Mouse (Mus musculus): Measurements from ENCODE around the gene Gpnmb. TPM values are rescaled to one million over a fixed set of nuclear protein-coding genes. Genes with fewer than 3 reads are reported as not detected.

The Gpnmb gene
- polyA plus RNA-seq, 1 experiment from 2014 or later, result 1.1 TPM

- DNase-seq (ENCODE audit: extremely low spot score, low spot score), result no peak
- H3K4me3 ChIP-seq, result no peak overlapping the region
- no peaks in the 10 kb centered on the region for H3K4me1 ChIP-seq
- H3K27me3 ChIP-seq (ENCODE audit: poor library complexity, severe bottlenecking), result no peaks in the 10 kb centered on the region
- WGBS, result 93% methylated on average over 6 of the region's 6 CpGs
- peaks cover 89% of the 10 kb centered on the region for H3K36me3 ChIP-seq (replicated peaks)
- no peak overlapping the region for H3K27ac ChIP-seq
- H3K9me3 ChIP-seq, result no peaks in the 10 kb centered on the region
Measured at GRCm38 (mm10) chr6:49114457-49114856, 78.1 kb downstream of the Gpnmb start.

GRCm38 (mm10) chr6:49115550-49115949 lies 79.2 kb downstream of the Gpnmb start:
- no peak overlapping the region for H3K4me3 ChIP-seq
- H3K27ac ChIP-seq, result no peak overlapping the region
- DNase-seq (ENCODE audit: extremely low spot score, low spot score), result no peak
- no peaks in the 10 kb centered on the region for H3K4me1 ChIP-seq
- peaks cover 90% of the 10 kb centered on the region for H3K36me3 ChIP-seq (replicated peaks)
- no peaks in the 10 kb centered on the region for H3K9me3 ChIP-seq
- 91% methylated on average over 5 of the region's 5 CpGs for WGBS
- H3K27me3 ChIP-seq (ENCODE audit: poor library complexity, severe bottlenecking), result no peaks in the 10 kb centered on the region

GRCm38 (mm10) chr6:49116241-49116640 lies 79.9 kb downstream of the Gpnmb start:
- H3K36me3 ChIP-seq (replicated peaks), result peaks cover 89% of the 10 kb centered on the region
- no peaks in the 10 kb centered on the region for H3K4me1 ChIP-seq
- no peak overlapping the region for H3K4me3 ChIP-seq
- no peaks in the 10 kb centered on the region for H3K9me3 ChIP-seq
- H3K27me3 ChIP-seq (ENCODE audit: poor library complexity, severe bottlenecking), result no peaks in the 10 kb centered on the region
- 91% methylated on average over 8 of the region's 8 CpGs for WGBS
- DNase-seq (ENCODE audit: extremely low spot score, low spot score), result no peak
- no peak overlapping the region for H3K27ac ChIP-seq

GRCm38 (mm10) chr6:49118446-49118845 lies 82.1 kb downstream of the Gpnmb start:
- Histone ChIP-seq H3K4me3 (no peak overlapping the region), H3K4me1 (no peaks in the 10 kb centered on the region), H3K27me3 (ENCODE audit: poor library complexity, severe bottlenecking) (no peaks in the 10 kb centered on the region), H3K36me3 (replicated peaks) (peaks cover 88% of the 10 kb centered on the region), H3K27ac (no peak overlapping the region), H3K9me3 (no peaks in the 10 kb centered on the region)
- DNase-seq (ENCODE audit: extremely low spot score, low spot score), result no peak
- 88% methylated on average over 8 of the region's 8 CpGs for WGBS

- Histone ChIP-seq H3K36me3 (replicated peaks) (peaks cover 87% of the 10 kb centered on the region), H3K4me1 (no peaks in the 10 kb centered on the region), H3K4me3 (no peak overlapping the region), H3K27me3 (ENCODE audit: poor library complexity, severe bottlenecking) (no peaks in the 10 kb centered on the region), H3K27ac (no peak overlapping the region), H3K9me3 (no peaks in the 10 kb centered on the region)
- DNase-seq (ENCODE audit: extremely low spot score, low spot score), result no peak
- 76% methylated on average over 1 of the region's 1 CpGs for WGBS
Measured at GRCm38 (mm10) chr6:49119462-49120135, 83.3 kb downstream of the Gpnmb start.

- no peaks in the 10 kb centered on the region for H3K4me1 ChIP-seq
- no peak overlapping the region for H3K4me3 ChIP-seq
- H3K27ac ChIP-seq, result no peak overlapping the region
- H3K36me3 ChIP-seq (replicated peaks), result peaks cover 85% of the 10 kb centered on the region
- no peaks in the 10 kb centered on the region for H3K9me3 ChIP-seq
- no peaks in the 10 kb centered on the region for H3K27me3 ChIP-seq (ENCODE audit: poor library complexity, severe bottlenecking)
- 93% methylated on average over 3 of the region's 3 CpGs for WGBS
- no peak for DNase-seq (ENCODE audit: extremely low spot score, low spot score)
Measured at GRCm38 (mm10) chr6:49120370-49120769, 84.0 kb downstream of the Gpnmb start.

Other genes starting within 250 kb of the Gpnmb start
- 7.4 and 10.3 TPM in 2 replicates for gene Tmem176a, start 195.6 kb upstream of the Gpnmb start, polyA plus RNA-seq (2016; fragmentation: Nextera tagmentation; extraction: Ambion mirVana)
- gene Tmem176b, start 195.1 kb upstream of the Gpnmb start, polyA plus RNA-seq (2016; fragmentation: Nextera tagmentation; extraction: Ambion mirVana), result 19.8 and 25.4 TPM in 2 replicates
- 0.05 TPM in 1 of 2 replicates, not detected in the other for gene Aoc1, start 163.7 kb upstream of the Gpnmb start, polyA plus RNA-seq (2016; fragmentation: Nextera tagmentation; extraction: Ambion mirVana)
- gene 1600015I10Rik, start 106.7 kb upstream of the Gpnmb start, polyA plus RNA-seq (2016; fragmentation: Nextera tagmentation; extraction: Ambion mirVana), result not detected in 2 replicates
- not detected in 2 replicates for gene Doxl2, start 61.6 kb upstream of the Gpnmb start, polyA plus RNA-seq (2016; fragmentation: Nextera tagmentation; extraction: Ambion mirVana)
- not detected in 2 replicates for gene Svs1, start 49.7 kb upstream of the Gpnmb start, polyA plus RNA-seq (2016; fragmentation: Nextera tagmentation; extraction: Ambion mirVana)
- 71.4 and 71.9 TPM in 2 replicates for gene Malsu1, start 37.2 kb downstream of the Gpnmb start, polyA plus RNA-seq (2016; fragmentation: Nextera tagmentation; extraction: Ambion mirVana)
- 128 and 141 TPM in 2 replicates for gene Igf2bp3, start 178.4 kb downstream of the Gpnmb start, polyA plus RNA-seq (2016; fragmentation: Nextera tagmentation; extraction: Ambion mirVana)
- 126 and 127 TPM in 2 replicates for gene Tra2a, start 227.5 kb downstream of the Gpnmb start, polyA plus RNA-seq (2016; fragmentation: Nextera tagmentation; extraction: Ambion mirVana)

All from forebrain, embryonic 10.5 days (tissue).